Mouse (Mus musculus): ENCODE measurements around the gene Rbms1.

Gene Rbms1

DNA sequence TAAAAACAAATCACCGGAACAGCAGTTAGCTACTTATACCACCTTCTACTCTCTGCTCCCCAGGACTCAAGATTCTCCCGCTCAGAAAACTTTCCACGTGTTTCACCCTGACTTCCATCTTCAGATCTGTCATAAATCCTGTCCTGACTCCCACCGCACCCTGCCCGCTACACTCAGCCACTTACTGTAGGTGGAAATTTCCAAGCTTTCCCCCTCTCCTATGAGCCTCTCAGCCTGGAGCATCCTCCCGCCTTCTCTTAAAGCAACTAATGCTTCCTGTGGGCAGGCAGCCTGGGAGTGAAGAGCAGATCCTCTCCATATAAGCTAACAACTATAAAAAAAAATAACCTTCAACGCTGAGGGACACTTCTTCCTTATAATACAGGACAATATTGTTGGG lies 44.6 kb downstream of the Rbms1 start:
- no peak for DNase-seq (ENCODE audit: low spot score)

DNA sequence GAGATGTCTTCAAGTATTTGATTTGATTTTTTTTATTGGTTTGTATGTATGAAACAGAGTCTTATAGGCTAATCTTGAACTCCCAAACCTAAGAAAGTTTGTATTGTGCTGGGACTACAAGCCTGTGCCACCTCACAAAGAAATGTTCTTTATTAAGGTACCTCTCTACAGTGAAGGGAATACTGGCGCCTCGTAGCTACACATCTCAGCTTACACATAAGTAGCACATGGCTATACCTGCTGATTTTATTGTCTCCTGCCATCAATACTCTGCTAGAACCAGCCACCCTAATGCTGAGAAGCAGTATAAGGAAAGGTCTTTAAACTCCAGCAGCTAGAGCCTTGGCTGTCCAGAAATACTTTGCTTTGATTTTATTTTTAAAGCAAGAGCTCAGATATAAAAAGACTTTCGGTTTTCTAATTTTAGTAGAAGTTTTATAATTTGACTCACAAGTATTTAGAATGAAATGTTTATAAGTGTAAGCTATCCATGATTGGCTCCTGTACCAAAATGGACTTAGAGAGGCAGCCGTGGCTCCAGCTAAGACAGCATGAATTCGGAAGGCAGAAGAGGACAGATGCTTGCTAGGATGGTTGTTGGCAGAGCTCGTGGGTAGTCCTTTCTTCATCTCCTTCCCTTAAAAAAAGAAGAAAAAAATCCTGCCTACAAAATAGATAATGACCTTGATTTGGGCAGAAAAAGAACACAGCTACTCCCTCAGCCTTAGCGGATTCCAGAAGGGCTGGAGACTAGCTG lies 48.3 kb downstream of the Rbms1 start:
- DNase-seq (ENCODE audit: low spot score): no peak

DNA sequence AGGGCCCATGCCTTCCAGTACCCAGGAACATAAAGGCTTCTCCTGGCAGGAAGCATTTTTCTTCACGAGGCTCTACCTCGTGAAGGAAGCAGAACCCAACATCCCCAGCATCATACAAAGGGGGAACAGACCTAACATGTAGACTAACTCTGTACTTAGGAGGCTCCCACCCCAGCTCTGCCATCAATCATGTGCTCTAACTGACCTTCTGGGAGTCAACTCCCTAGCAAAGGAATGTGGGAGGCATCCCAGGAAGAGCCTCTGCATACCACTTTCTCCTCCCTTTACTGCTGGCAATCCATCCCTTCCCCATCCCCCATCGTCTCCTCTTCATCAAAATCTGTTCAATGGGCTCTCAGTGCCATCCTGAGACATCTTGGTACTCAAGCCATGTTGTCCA lies 49.7 kb downstream of the Rbms1 start:
- DNase-seq (ENCODE audit: low spot score): no peak

DNA sequence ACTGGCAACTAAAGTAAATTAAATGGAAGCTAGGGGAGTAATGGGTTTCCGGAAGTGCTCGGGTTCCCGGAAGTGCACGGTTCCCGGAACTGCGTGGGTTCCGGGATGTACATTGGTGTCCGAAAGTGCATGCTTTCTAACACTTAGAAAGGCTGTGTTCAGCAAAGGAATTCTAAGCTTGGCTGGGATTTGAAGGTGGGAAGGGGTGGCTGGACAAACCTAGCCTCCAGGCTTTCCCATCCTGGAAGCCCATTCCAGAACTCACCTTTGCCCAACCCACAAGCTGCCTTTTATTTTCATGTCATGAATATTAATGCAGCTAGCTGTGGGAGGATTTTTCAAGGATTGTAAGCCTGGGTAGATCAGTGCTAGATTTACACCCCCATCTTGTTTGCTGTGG lies 51.3 kb downstream of the Rbms1 start:
- no peak for DNase-seq (ENCODE audit: low spot score)

- peak; percentile 30 for DNase-seq (ENCODE audit: low spot score)
These were observed 52.2 kb downstream of the Rbms1 start for GRCm38 (mm10) chr2:60910820-60911219.

DNA sequence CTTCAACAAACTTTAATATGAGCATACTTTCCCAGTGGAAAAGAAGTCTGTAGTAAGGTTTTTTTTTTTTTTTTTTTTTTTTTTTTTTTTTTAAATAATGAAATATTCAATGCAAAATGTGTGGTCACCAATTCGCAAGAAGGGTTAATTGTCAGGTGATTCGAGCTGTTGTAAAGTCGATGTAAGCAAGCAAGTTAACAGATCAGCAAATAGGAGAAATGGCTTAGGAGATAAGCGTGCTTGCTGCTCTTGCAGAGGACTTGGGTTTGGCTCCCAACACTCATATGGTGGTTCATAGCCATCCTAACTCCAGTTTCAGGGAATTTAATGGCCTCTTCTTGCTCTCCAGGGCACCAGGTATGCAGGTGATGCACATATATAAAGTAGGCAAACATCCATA lies 54.4 kb downstream of the Rbms1 start:
- no peak for DNase-seq (ENCODE audit: low spot score)

DNA sequence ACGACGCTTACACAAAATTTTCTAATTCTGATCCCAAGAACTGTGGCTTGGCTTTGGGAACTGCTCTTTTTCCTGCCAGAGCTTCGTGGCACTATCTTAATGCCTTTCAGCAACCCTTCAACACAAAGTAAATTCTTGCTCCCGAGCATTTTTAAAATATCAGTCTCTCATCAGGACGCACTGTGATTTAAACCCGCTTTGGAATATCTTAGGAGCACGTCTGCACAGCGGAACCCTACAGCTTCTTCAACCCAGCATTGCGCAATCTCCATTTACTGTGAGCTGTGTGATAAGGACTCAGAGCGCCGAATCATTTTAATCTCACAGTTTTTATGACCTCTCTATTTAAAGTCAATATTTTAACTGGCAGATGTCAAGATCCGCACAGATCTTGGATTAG lies 54.9 kb downstream of the Rbms1 start:
- no peak for DNase-seq (ENCODE audit: low spot score)

GRCm38 (mm10) chr2:60905283-60905682 lies 57.7 kb downstream of the Rbms1 start:
- no peak for DNase-seq (ENCODE audit: low spot score)

DNA sequence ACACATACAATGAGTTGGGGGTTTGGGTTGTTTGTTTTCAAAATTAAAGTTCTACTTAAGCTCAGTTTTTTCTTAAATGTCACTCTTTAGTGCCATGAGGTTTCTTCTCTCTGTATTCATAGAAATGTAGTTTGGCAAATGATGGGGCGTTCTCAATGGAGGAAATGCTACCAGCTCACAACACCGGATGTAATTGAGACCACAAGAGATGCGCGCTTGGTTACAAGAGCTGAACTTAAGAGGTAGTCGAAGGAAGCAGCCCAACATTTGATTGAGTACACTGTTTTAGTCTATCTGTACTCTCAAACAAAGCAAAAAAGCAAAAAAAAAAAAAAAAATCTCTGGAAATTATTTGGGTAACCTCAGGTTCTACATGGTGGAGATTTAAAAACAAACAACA lies 58.9 kb downstream of the Rbms1 start:
- DNase-seq (ENCODE audit: low spot score): no peak

GRCm38 (mm10) chr2:60903535-60903934 lies 59.5 kb downstream of the Rbms1 start:
- DNase-seq (ENCODE audit: low spot score): no peak

DNA sequence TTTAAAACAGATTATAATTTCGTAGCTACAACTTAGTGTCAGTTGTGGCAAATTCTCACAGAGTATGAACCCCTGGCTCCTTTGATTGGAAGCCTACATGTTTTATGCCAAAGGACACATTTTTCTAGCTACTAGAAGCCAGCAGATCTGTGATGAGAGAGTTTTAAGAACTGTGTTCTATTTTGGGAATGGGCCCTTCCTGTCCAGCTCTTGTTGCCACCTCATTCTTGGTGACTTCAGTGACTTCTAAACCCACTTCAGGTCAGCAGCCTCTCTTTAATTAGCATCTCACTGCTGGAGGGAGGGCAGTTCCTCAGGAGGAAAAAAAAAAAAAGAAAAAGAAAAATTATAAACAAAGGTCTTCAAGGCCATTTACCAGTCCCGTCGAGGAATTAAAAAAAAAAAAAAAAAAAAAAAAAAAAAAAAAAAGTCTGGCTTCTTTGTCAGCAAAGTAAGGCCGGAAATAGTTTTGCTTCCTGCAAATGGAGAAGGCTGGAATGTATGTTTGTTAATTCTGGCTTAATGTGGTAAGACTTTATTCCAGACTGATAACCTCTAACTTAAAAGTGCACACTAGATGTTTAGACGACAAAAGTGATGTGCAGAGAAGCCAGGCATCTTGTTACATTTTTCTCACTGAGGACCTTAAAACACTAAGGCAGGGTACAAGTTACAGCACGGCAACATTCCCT lies 60.4 kb downstream of the Rbms1 start:
- no peak for DNase-seq (ENCODE audit: low spot score)

DNA sequence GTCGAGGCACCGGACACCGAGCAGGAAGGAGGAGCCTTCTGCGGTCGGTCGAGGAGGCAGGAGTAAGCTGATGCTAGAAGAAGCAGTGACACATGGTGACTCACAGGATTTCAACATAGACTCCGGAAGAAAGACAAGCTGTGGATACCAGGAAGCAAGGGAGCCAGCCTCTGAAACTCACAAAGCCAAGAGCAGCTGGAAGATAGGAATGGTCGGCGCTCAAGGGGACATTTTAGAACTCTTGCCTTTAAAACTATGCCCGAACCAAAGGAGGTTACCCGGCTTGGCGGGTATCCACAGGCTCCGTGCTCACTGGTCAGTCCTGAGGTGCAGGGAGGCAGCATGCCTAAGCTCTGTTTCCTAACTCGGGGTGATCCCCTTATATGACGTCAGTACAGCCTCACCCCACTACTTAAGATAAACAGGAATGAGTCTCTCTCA lies 61.5 kb downstream of the Rbms1 start:
- DNase-seq (ENCODE audit: low spot score): no peak

GRCm38 (mm10) chr2:60901013-60901412 lies 62.0 kb downstream of the Rbms1 start:
- no peak for DNase-seq (ENCODE audit: low spot score)

- no peak for DNase-seq (ENCODE audit: low spot score)
These were observed 70.0 kb downstream of the Rbms1 start for GRCm38 (mm10) chr2:60893042-60893441.

- DNase-seq (ENCODE audit: low spot score): no peak
These were observed 79.1 kb downstream of the Rbms1 start for GRCm38 (mm10) chr2:60883931-60884330.

DNA sequence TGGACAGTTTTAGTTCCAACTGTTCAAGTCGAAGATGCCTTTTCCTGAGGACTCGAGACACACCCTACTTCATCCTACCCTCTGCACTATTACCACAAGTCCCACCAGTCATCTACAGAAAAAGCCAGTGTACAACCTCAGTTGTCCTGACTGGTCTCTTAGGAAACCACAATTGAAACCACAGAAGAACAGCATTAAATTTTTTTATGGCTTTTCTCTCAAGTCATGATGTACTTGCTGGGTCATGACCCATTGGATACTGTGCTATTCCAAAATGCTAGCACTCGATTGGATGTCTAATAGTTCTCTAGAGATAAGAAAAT lies 80.0 kb downstream of the Rbms1 start:
- no peak for DNase-seq (ENCODE audit: low spot score)

- DNase-seq (ENCODE audit: low spot score): no peak
These were observed 80.6 kb downstream of the Rbms1 start for GRCm38 (mm10) chr2:60882202-60883042.

GRCm38 (mm10) chr2:60881571-60882041 lies 81.4 kb downstream of the Rbms1 start:
- DNase-seq (ENCODE audit: low spot score): no peak

DNA sequence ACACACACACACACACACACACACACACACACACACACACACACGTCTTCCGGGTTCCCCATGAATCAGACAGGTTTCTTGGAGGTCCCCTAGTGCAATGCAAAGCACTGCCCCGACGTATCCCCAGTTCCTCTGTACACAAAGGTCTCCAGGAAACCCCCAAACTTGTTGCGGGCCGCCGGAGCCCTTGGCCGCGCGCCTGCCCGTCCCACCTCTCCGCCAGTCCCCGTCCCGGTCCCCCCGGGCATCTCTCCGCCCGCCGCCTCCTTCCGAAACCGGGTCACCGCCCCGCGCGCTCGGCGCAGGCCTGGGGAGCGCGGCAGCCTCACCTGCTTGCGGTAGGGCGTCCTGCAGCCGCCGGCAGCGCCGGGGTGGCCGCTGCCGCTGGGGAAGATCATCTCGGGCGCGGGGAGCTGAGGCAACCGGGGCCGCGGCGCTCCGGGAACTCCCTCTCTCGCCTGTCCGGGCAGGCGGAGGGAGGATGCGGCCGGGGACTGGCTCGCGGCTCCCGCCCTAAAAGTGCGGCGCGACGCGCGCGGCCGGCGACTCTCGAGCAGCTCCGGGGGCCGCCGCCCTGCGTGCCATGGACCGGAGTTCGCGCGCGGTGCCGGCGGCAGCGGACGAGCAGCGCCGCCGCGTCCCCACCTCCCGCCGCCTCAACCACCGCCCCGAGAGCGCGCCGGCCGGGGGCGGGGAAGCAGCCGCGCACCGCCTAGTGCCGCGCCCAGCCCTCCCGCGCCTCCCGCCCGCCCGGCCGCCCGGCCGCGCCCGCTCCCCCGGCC lies 82.0 kb downstream of the Rbms1 start:
- peak; percentile 85 for DNase-seq (ENCODE audit: low spot score)

GRCm38 (mm10) chr2:60879966-60880788 lies 82.8 kb downstream of the Rbms1 start:
- DNase-seq (ENCODE audit: low spot score): no peak

Data from ovary, postnatal 36 days (tissue).